22 mouse cellular contexts compared by ENCODE assay signal in genomic region chr11:120817358-120817757, GRCm38 (mm10).
"Had no signal": no experiment of that assay in that cellular context is flagged by ENCODE, and none has a peak within 500 bp of the region (broad histone marks: within the 10 kb centered on the region; RNA-seq: fewer than 3 reads in every experiment).

No protein-coding gene starts in this region.

- H3K4me2 ChIP-seq: limb, embryonic 13.5 days; liver, embryonic 13.5 days; lung, embryonic 15.5 days; midbrain, embryonic 13.5 days had no signal

- H3K9me3 ChIP-seq: limb, embryonic 10.5 days; limb, embryonic 13.5 days; liver, embryonic 13.5 days; lung, embryonic 15.5 days; megakaryocyte, embryonic 14.5 days; midbrain, embryonic 10.5 days; midbrain, embryonic 13.5 days had no signal

- DNase-seq: kidney, adult 2 months; layer of hippocampus, adult 9-11 months; liver, embryonic 13.5 days; lung, adult 18-20 months; lung, postnatal 10 days; right cerebral cortex, adult 18-20 months; right cerebral cortex, postnatal 14 days; right cerebral cortex, postnatal 4 days; thymus, adult 2 months; thymus, postnatal 14 days; thymus, postnatal 4 days had no signal

- H3K27me3 ChIP-seq: limb, embryonic 13.5 days; liver, embryonic 13.5 days; lung, embryonic 15.5 days; megakaryocyte, embryonic 14.5 days; midbrain, embryonic 13.5 days had no signal

- ATAC-seq: midbrain, embryonic 13.5 days; midbrain, embryonic 16.5 days had no signal

- H3K9ac ChIP-seq: limb, embryonic 13.5 days; liver, embryonic 13.5 days; lung, embryonic 15.5 days; midbrain, embryonic 13.5 days had no signal

- H3K27ac ChIP-seq: kidney, postnatal 0 days; layer of hippocampus, adult 2 months; limb, embryonic 10.5 days; limb, embryonic 13.5 days; liver, embryonic 13.5 days; lung, embryonic 15.5 days; midbrain, embryonic 10.5 days; midbrain, embryonic 13.5 days; stomach, postnatal 0 days had no signal

- H3K4me3 ChIP-seq: layer of hippocampus, adult 2 months; limb, embryonic 10.5 days; limb, embryonic 13.5 days; liver, embryonic 13.5 days; lung, embryonic 15.5 days; megakaryocyte, embryonic 14.5 days; midbrain, embryonic 10.5 days; midbrain, embryonic 13.5 days; myocyte had no signal
